Mouse (Mus musculus): Measurements from ENCODE around the gene Cep350. TPM values are rescaled to one million over a fixed set of nuclear protein-coding genes. Genes with fewer than 3 reads are reported as not detected.

The Cep350 gene
- polyA plus RNA-seq, 1 experiment from 2014 or later = 8.1 TPM

DNA sequence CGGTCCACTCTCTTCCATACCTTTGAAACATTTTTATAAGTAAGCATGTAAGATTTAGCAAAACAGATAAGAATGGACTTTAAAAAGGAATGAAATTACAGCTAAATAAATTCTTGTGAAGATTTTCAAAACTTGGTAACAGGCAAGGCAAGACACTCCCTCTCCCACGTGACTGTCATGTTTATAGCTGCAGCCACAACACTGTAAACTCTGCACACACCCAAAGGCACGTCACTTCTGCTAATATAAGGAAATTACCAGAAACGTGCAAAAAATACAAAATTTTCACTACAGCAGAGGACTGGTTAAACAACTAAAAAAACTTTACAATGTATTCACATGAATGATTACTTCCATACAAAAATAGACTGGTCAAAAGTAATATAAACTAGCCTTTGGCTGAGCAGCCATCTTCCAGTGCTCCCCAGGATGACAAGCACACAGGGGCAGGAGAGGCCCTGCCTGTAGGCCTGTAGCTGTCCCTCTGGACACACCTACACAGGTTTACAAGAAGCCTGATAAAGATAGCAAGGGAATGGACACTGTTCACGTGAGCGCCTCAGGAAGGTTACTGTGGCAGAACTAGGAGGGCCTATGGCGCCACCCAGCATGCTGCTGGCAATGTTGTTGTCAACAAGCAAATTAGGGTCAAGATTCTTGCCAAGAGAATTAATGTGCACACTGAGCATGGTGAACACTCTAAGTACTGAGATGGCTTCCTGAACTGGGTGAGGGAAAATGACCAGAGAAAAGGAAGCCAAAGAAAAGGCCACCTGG lies 117.9 kb downstream of the Cep350 start:
- H3K9me3 ChIP-seq (replicated peaks; ENCODE audit: control insufficient read depth, low read length) = no peaks in the 10 kb centered on the region
- H3K9ac ChIP-seq (ENCODE audit: low read length) = no peak overlapping the region
- DNase-seq (ENCODE audit: low spot score) (peak; percentile 10), ATAC-seq (no peak)
- H3K27me3 ChIP-seq (replicated peaks; ENCODE audit: control insufficient read depth, insufficient read depth, low read length) = no peaks in the 10 kb centered on the region
- no peaks in the 10 kb centered on the region for H3K4me1 ChIP-seq (ENCODE audit: control insufficient read depth, insufficient read depth, low read length)
- H3K27ac ChIP-seq (ENCODE audit: low read depth, low read length) = no peak overlapping the region
- H3K4me3 ChIP-seq (ENCODE audit: low read depth, low read length) = no peak overlapping the region
- no peak overlapping the region for H3K4me2 ChIP-seq (ENCODE audit: low read length)
- H3K36me3 ChIP-seq (ENCODE audit: control insufficient read depth, insufficient read depth, low read length) = peaks cover 52% of the 10 kb centered on the region
- 78% methylated on average over 7 of the region's 7 CpGs for WGBS

- WGBS = 93% methylated on average over 5 of the region's 5 CpGs
- DNase-seq (ENCODE audit: low spot score) (no peak), ATAC-seq (no peak)
- H3K4me2 ChIP-seq (ENCODE audit: low read length) = no peak overlapping the region
- no peaks in the 10 kb centered on the region for H3K9me3 ChIP-seq (replicated peaks; ENCODE audit: control insufficient read depth, low read length)
- H3K4me3 ChIP-seq (ENCODE audit: low read depth, low read length) = no peak overlapping the region
- H3K27me3 ChIP-seq (replicated peaks; ENCODE audit: control insufficient read depth, insufficient read depth, low read length) = no peaks in the 10 kb centered on the region
- H3K27ac ChIP-seq (ENCODE audit: low read depth, low read length) = no peak overlapping the region
- H3K36me3 ChIP-seq (ENCODE audit: control insufficient read depth, insufficient read depth, low read length) = peaks cover 49% of the 10 kb centered on the region
- no peak overlapping the region for H3K9ac ChIP-seq (ENCODE audit: low read length)
- H3K4me1 ChIP-seq (ENCODE audit: control insufficient read depth, insufficient read depth, low read length) = no peaks in the 10 kb centered on the region
These were observed 120.0 kb downstream of the Cep350 start for GRCm38 (mm10) chr1:155853009-155853408.

DNA sequence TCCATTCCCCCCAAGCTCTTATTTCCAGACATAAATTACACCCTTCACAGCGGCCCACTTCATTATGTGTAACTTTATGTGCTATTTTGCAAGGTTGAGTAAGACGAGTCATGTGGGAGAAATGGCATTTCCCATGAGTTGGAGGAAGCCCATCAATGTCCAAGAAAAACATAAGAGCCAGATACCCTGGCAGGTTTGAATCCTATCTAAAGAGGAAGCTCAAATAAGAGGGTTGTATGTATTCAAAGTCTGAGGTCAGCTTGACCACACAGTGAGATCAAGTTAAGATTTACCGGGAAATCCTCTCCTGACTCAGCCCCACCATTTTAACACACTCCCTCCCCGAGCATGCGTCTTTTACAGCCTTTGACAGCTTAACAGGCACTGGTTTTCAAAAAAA lies 128.8 kb downstream of the Cep350 start:
- Histone ChIP-seq H3K4me3 (ENCODE audit: low read depth, low read length) (no peak overlapping the region), H3K27me3 (replicated peaks; ENCODE audit: control insufficient read depth, insufficient read depth, low read length) (no peaks in the 10 kb centered on the region), H3K9ac (ENCODE audit: low read length) (no peak overlapping the region), H3K4me1 (ENCODE audit: control insufficient read depth, insufficient read depth, low read length) (no peaks in the 10 kb centered on the region), H3K27ac (ENCODE audit: low read depth, low read length) (no peak overlapping the region), H3K9me3 (replicated peaks; ENCODE audit: control insufficient read depth, low read length) (no peaks in the 10 kb centered on the region), H3K4me2 (ENCODE audit: low read length) (no peak overlapping the region), H3K36me3 (ENCODE audit: control insufficient read depth, insufficient read depth, low read length) (peaks cover 39% of the 10 kb centered on the region)
- 94% methylated on average over 5 of the region's 5 CpGs for WGBS
- ATAC-seq (no peak), DNase-seq (ENCODE audit: low spot score) (no peak)

DNA sequence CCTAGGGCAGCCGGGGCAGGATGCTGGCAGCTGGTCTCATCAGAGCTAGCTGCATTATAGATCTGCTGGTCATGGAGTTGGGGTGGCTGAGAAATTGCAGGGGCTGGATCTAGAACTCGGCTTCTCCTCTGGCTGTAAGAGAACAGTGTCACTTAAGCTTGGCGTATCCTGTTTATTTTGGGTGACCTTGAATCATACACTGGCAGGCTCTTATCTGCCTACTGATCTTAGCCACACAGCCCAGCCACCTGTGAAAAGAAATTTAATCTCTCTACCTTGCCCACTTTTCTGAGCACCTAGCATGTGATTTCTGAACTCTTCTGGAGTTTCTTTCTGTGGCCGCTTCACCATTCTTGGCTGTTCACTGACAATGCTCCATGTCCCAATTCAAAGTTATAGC lies 129.5 kb downstream of the Cep350 start:
- no peaks in the 10 kb centered on the region for H3K4me1 ChIP-seq (ENCODE audit: control insufficient read depth, insufficient read depth, low read length)
- ATAC-seq = no peak
- WGBS = 89% methylated on average over 4 of the region's 4 CpGs
- no peak overlapping the region for H3K9ac ChIP-seq (ENCODE audit: low read length)
- no peaks in the 10 kb centered on the region for H3K9me3 ChIP-seq (replicated peaks; ENCODE audit: control insufficient read depth, low read length)
- no peaks in the 10 kb centered on the region for H3K27me3 ChIP-seq (replicated peaks; ENCODE audit: control insufficient read depth, insufficient read depth, low read length)
- peaks cover 35% of the 10 kb centered on the region for H3K36me3 ChIP-seq (ENCODE audit: control insufficient read depth, insufficient read depth, low read length)
- H3K4me3 ChIP-seq (ENCODE audit: low read depth, low read length) = no peak overlapping the region
- no peak overlapping the region for H3K27ac ChIP-seq (ENCODE audit: low read depth, low read length)
- DNase-seq (ENCODE audit: low spot score) = no peak
- H3K4me2 ChIP-seq (ENCODE audit: low read length) = no peak overlapping the region

- Histone ChIP-seq H3K9me3 (replicated peaks; ENCODE audit: control insufficient read depth, low read length) (no peaks in the 10 kb centered on the region), H3K36me3 (ENCODE audit: control insufficient read depth, insufficient read depth, low read length) (no peaks in the 10 kb centered on the region), H3K4me3 (ENCODE audit: low read depth, low read length) (no peak overlapping the region), H3K27ac (ENCODE audit: low read depth, low read length) (no peak overlapping the region), H3K27me3 (replicated peaks; ENCODE audit: control insufficient read depth, insufficient read depth, low read length) (no peaks in the 10 kb centered on the region), H3K4me2 (ENCODE audit: low read length) (no peak overlapping the region), H3K9ac (ENCODE audit: low read length) (no peak overlapping the region), H3K4me1 (ENCODE audit: control insufficient read depth, insufficient read depth, low read length) (no peaks in the 10 kb centered on the region)
- no peak for DNase-seq (ENCODE audit: low spot score)
- WGBS = 77% methylated on average over 2 of the region's 2 CpGs
- ATAC-seq = no peak
These were observed 137.4 kb downstream of the Cep350 start for GRCm38 (mm10) chr1:155835667-155836066.

DNA sequence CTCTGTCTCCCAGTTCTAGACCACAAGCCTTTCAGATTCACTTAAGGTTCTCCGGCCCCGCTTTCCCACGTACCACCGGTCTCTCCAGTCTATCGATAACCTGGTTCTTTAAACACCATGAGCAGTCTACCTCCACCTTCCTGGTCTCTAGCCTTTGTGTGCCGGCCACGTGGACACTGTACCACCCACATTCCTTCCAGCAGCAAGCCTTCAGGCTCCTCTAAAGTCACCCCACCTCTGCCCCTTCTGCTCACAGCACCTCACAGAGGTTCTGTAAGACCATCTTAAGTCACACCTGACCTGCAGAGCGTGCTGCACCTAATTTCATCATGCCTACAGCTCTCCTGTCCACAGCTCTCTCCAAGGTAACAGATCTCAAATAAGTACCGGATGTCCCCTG lies 139.4 kb downstream of the Cep350 start:
- H3K9ac ChIP-seq (ENCODE audit: low read length) = no peak overlapping the region
- H3K36me3 ChIP-seq (ENCODE audit: control insufficient read depth, insufficient read depth, low read length) = no peaks in the 10 kb centered on the region
- ATAC-seq = no peak
- H3K27me3 ChIP-seq (replicated peaks; ENCODE audit: control insufficient read depth, insufficient read depth, low read length) = no peaks in the 10 kb centered on the region
- WGBS = 83% methylated on average over 9 of the region's 9 CpGs
- H3K4me1 ChIP-seq (ENCODE audit: control insufficient read depth, insufficient read depth, low read length) = no peaks in the 10 kb centered on the region
- no peak overlapping the region for H3K4me3 ChIP-seq (ENCODE audit: low read depth, low read length)
- H3K4me2 ChIP-seq (ENCODE audit: low read length) = no peak overlapping the region
- DNase-seq (ENCODE audit: low spot score) = no peak
- H3K27ac ChIP-seq (ENCODE audit: low read depth, low read length) = no peak overlapping the region
- no peaks in the 10 kb centered on the region for H3K9me3 ChIP-seq (replicated peaks; ENCODE audit: control insufficient read depth, low read length)

- DNase-seq (ENCODE audit: low spot score) (no peak), ATAC-seq (no peak)
- 89% methylated on average over 3 of the region's 3 CpGs for WGBS
- Histone ChIP-seq H3K36me3 (ENCODE audit: control insufficient read depth, insufficient read depth, low read length) (no peaks in the 10 kb centered on the region), H3K9me3 (replicated peaks; ENCODE audit: control insufficient read depth, low read length) (no peaks in the 10 kb centered on the region), H3K27ac (ENCODE audit: low read depth, low read length) (no peak overlapping the region), H3K4me2 (ENCODE audit: low read length) (no peak overlapping the region), H3K9ac (ENCODE audit: low read length) (no peak overlapping the region), H3K4me3 (ENCODE audit: low read depth, low read length) (no peak overlapping the region), H3K4me1 (ENCODE audit: control insufficient read depth, insufficient read depth, low read length) (no peaks in the 10 kb centered on the region), H3K27me3 (replicated peaks; ENCODE audit: control insufficient read depth, insufficient read depth, low read length) (no peaks in the 10 kb centered on the region)
These were observed 141.1 kb downstream of the Cep350 start for GRCm38 (mm10) chr1:155831958-155832357.

DNA sequence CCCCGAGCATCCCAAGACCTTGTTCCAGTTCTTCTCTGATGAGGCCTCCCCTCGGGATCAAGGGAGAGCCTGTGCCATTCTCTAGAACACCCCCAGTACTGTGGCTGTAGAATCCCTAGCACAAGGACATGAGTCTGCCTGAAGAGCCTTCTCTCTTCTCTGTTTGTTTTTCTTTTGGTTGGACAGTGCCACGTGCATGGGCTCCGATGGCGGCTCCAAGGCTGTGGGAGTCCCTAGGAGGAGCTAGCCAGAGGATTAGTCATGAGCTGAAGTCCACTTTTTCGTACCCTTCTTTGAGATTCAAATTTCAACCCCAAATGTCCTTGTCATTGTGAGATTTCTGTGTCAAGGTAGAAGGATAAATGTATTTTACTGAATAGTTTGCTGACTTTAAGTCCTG lies 142.2 kb downstream of the Cep350 start:
- ATAC-seq (no peak), DNase-seq (ENCODE audit: low spot score) (no peak)
- Histone ChIP-seq H3K9me3 (replicated peaks; ENCODE audit: control insufficient read depth, low read length) (no peaks in the 10 kb centered on the region), H3K4me1 (ENCODE audit: control insufficient read depth, insufficient read depth, low read length) (no peaks in the 10 kb centered on the region), H3K36me3 (ENCODE audit: control insufficient read depth, insufficient read depth, low read length) (no peaks in the 10 kb centered on the region), H3K4me2 (ENCODE audit: low read length) (no peak overlapping the region), H3K4me3 (ENCODE audit: low read depth, low read length) (no peak overlapping the region), H3K9ac (ENCODE audit: low read length) (no peak overlapping the region), H3K27ac (ENCODE audit: low read depth, low read length) (no peak overlapping the region), H3K27me3 (replicated peaks; ENCODE audit: control insufficient read depth, insufficient read depth, low read length) (no peaks in the 10 kb centered on the region)
- WGBS = 70% methylated on average over 6 of the region's 6 CpGs

- H3K27me3 ChIP-seq (replicated peaks; ENCODE audit: control insufficient read depth, insufficient read depth, low read length) = no peaks in the 10 kb centered on the region
- no peak overlapping the region for H3K4me3 ChIP-seq (ENCODE audit: low read depth, low read length)
- H3K27ac ChIP-seq (ENCODE audit: low read depth, low read length) = no peak overlapping the region
- H3K4me2 ChIP-seq (ENCODE audit: low read length) = no peak overlapping the region
- WGBS = 73% methylated on average over 8 of the region's 8 CpGs
- no peak for ATAC-seq
- no peaks in the 10 kb centered on the region for H3K4me1 ChIP-seq (ENCODE audit: control insufficient read depth, insufficient read depth, low read length)
- H3K36me3 ChIP-seq (ENCODE audit: control insufficient read depth, insufficient read depth, low read length) = no peaks in the 10 kb centered on the region
- no peak for DNase-seq (ENCODE audit: low spot score)
- no peaks in the 10 kb centered on the region for H3K9me3 ChIP-seq (replicated peaks; ENCODE audit: control insufficient read depth, low read length)
- H3K9ac ChIP-seq (ENCODE audit: low read length) = no peak overlapping the region
These were observed 145.3 kb downstream of the Cep350 start for GRCm38 (mm10) chr1:155827703-155828295.

All from forebrain, embryonic 14.5 days (tissue).